Mouse (Mus musculus) intestine, embryonic 14.5 days (tissue): ENCODE measurements around the gene Pla2g2e. TPM values are rescaled to one million over a fixed set of nuclear protein-coding genes. Genes with fewer than 3 reads are reported as not detected.
A peak's percentile ranks its signal among the peaks of the same experiment; 100 is the strongest.

Experiments
- ATAC-seq: fragments of 200-750 bp; cut with Nextera tagmentation; replicated peaks from 2 replicates; pipeline ENCODE4 v1.8.0; 2017; ENCODE audit warnings: low read depth, moderate number of reproducible peaks, moderate TSS enrichment, moderate library complexity; ENCODE audit not compliant: low FRiP score, low TSS enrichment
- DNase-seq: peaks from one replicate; pipeline ENCODE4 v3.0.0-alpha.2; 2018; ENCODE audit warnings: low spot score
- H3K27ac ChIP-seq: fragments of 300-500 bp; sonication (generic); 2 replicates; pipeline ENCODE4 v1.5.1; 2014; ENCODE audit warnings: low read depth, mild to moderate bottlenecking, control low read depth
- H3K27me3 ChIP-seq: fragments of 300-500 bp; sonication (generic); replicated peaks from 2 replicates; pipeline ENCODE4 v1.6.1; 2014; ENCODE audit warnings: low read length, control low read depth; ENCODE audit not compliant: control insufficient read depth, insufficient read depth
- H3K36me3 ChIP-seq: fragments of 300-500 bp; sonication (generic); 2 replicates; pipeline ENCODE4 v1.6.1; 2014; ENCODE audit warnings: low read length, control low read depth; ENCODE audit not compliant: control insufficient read depth, insufficient read depth
- H3K4me1 ChIP-seq: fragments of 300-500 bp; sonication (generic); replicated peaks from 2 replicates; pipeline ENCODE4 v1.6.1; 2014; ENCODE audit warnings: low read length, control low read depth, mixed read lengths; ENCODE audit not compliant: control insufficient read depth, insufficient read depth
- H3K4me2 ChIP-seq: fragments of 300-500 bp; sonication (generic); 2 replicates; pipeline ENCODE4 v1.6.1; 2014; ENCODE audit warnings: low read length
- H3K4me3 ChIP-seq: fragments of 300-500 bp; sonication (generic); 2 replicates; pipeline ENCODE4 v1.5.1; 2014; ENCODE audit warnings: low read depth, low read length, control low read depth, mixed read lengths
- H3K9ac ChIP-seq: fragments of 300-500 bp; sonication (generic); 2 replicates; pipeline ENCODE4 v1.6.1; 2014; ENCODE audit warnings: mild to moderate bottlenecking, low read length
- H3K9me3 ChIP-seq: fragments of 300-500 bp; sonication (generic); 2 replicates; pipeline ENCODE4 v1.6.1; 2016; ENCODE audit warnings: low read length, control low read depth; ENCODE audit not compliant: control insufficient read depth
- WGBS: fragments of 180-500 bp; shearing (Covaris S2); extraction: QIAGEN DNeasy Blood & Tissue Kit; methylation state at CpG from one replicate; pipeline ENCODE4 v1.1.7; 2014; 5-methylcytosine and 5-hydroxymethylcytosine counted together
- polyA plus RNA-seq: library from polyadenylated mRNA; unstranded; fragments of >200 nt; fragmentation: Nextera tagmentation; extraction: Ambion mirVana; gene quantifications from 2 replicates; pipeline ENCODE4 v1.2.1, GENCODE M21; 2014

Gene Pla2g2e
- polyA plus RNA-seq, 1 experiment from 2014 or later = not detected

DNA sequence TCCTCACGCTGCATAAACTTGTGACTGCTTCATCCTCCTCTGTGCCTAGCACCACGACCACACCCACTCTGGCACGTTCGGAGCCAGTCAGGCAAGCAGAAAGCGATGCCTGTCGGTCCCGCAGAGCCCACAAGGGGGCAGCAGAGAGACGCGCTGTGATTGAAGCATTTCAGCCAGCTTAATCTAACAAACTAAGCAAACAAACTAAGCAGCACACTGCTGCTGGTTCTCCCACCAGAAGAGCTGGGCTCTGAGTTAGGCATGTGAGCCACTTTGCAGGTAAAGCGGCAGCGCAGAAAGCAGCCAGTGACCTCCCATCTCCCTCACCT, 44.4 kb downstream of the Pla2g2e start:
- ATAC-seq = peak; percentile 81
- H3K9ac ChIP-seq = no peak overlapping the region
- no peaks in the 10 kb centered on the region for H3K36me3 ChIP-seq
- no peak overlapping the region for H3K4me3 ChIP-seq
- H3K9me3 ChIP-seq = no peaks in the 10 kb centered on the region
- H3K4me2 ChIP-seq = peak overlapping the region; percentile 42
- no peak overlapping the region for H3K27ac ChIP-seq
- DNase-seq = peak; percentile 100
- WGBS = 1% methylated on average over 11 of the region's 11 CpGs
- no peaks in the 10 kb centered on the region for H3K27me3 ChIP-seq
- H3K4me1 ChIP-seq = no peaks in the 10 kb centered on the region; the same call in 1 of the 2 replicates

DNA sequence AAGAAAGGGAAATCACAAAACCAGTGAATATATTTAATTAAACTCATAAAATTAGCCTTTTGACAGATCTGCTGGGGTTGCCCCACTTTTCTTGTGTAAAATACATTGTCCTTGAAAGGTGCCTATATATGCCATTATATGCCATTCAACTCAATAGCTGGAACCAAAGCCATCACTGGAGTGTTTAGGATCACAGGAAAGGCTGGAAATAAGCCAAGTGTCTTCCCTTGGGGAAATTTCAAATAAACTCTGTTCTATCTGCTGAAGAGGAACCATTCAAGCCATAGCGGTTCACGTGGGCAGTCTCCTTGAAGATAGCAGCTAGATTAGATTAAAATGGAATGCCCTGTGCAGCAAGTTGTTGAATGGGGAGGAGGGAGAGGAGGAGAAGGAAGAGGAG, 47.8 kb downstream of the Pla2g2e start:
- H3K27me3 ChIP-seq = no peaks in the 10 kb centered on the region
- H3K9ac ChIP-seq = no peak overlapping the region
- no peak overlapping the region for H3K4me3 ChIP-seq
- H3K4me1 ChIP-seq = no peaks in the 10 kb centered on the region; the same call in 1 of the 2 replicates
- H3K27ac ChIP-seq = no peak overlapping the region
- H3K4me2 ChIP-seq = no peak overlapping the region
- H3K9me3 ChIP-seq = no peaks in the 10 kb centered on the region
- ATAC-seq (no peak), DNase-seq (no peak)
- H3K36me3 ChIP-seq = no peaks in the 10 kb centered on the region
- WGBS = 33% methylated on average over 2 of the region's 2 CpGs

Other genes starting within 250 kb of the Pla2g2e start
- gene Vwa5b1, start 242.1 kb upstream of the Pla2g2e start, polyA plus RNA-seq = 0.11 and 0.26 TPM in 2 replicates
- gene Pla2g2c, start 153.2 kb upstream of the Pla2g2e start, polyA plus RNA-seq = 0.22 and 0.35 TPM in 2 replicates
- gene Ubxn10, start 140.8 kb upstream of the Pla2g2e start, polyA plus RNA-seq = 1.0 and 1.8 TPM in 2 replicates
- gene Pla2g2f, start 120.3 kb upstream of the Pla2g2e start, polyA plus RNA-seq = 0.12 and 0.80 TPM in 2 replicates
- 1.1 TPM in 1 of 2 replicates, not detected in the other for gene Pla2g2d, start 102.2 kb upstream of the Pla2g2e start, polyA plus RNA-seq
- 0.19 and 0.42 TPM in 2 replicates for gene Pla2g5, start 14.5 kb upstream of the Pla2g2e start, polyA plus RNA-seq
- not detected in 2 replicates for gene Gm13030, start 4.0 kb upstream of the Pla2g2e start, polyA plus RNA-seq
- 3.0 and 4.7 TPM in 2 replicates for gene Otud3, start 36.0 kb downstream of the Pla2g2e start, polyA plus RNA-seq
- 54.1 and 56.2 TPM in 2 replicates for gene Rnf186, start 89.2 kb downstream of the Pla2g2e start, polyA plus RNA-seq
- gene Tmco4, start 94.9 kb downstream of the Pla2g2e start, polyA plus RNA-seq = 9.4 and 10.0 TPM in 2 replicates
- gene Htr6, start 197.6 kb downstream of the Pla2g2e start, polyA plus RNA-seq = 0.16 and 0.20 TPM in 2 replicates
- 50.5 and 55.5 TPM in 2 replicates for gene Nbl1, start 215.1 kb downstream of the Pla2g2e start, polyA plus RNA-seq